Mouse (Mus musculus): ENCODE data around the gene Gipr.

Gene Gipr

GRCm38 (mm10) chr7:19148180-19148874 lies 17.6 kb downstream of the Gipr start:
- peak; percentile 87 for DNase-seq

- DNase-seq = no peak
Measured at GRCm38 (mm10) chr7:19147497-19148045, 18.4 kb downstream of the Gipr start.

- DNase-seq = peak; percentile 91
Measured at GRCm38 (mm10) chr7:19146793-19147192, 19.1 kb downstream of the Gipr start.

DNA sequence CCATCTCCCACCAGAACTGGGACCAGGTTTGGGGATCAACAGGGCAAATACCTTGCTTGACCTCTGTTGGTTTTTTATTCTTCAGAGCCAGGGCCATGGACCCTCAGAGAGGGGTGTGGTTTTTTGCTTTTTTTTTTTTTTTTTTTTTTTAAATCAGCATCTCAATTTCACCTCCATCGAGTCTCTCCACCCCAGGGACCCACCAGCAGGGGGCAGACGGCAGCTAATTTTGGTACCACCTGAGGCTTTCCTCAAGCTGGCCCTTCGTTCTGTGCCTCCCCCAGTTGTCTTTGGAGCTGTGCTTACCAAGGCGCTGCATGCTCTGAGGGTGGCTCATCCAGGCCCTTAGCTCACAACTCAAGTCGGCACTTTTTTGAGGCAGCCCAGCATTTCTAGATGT lies 28.5 kb downstream of the Gipr start:
- peak; percentile 90 for DNase-seq

DNA sequence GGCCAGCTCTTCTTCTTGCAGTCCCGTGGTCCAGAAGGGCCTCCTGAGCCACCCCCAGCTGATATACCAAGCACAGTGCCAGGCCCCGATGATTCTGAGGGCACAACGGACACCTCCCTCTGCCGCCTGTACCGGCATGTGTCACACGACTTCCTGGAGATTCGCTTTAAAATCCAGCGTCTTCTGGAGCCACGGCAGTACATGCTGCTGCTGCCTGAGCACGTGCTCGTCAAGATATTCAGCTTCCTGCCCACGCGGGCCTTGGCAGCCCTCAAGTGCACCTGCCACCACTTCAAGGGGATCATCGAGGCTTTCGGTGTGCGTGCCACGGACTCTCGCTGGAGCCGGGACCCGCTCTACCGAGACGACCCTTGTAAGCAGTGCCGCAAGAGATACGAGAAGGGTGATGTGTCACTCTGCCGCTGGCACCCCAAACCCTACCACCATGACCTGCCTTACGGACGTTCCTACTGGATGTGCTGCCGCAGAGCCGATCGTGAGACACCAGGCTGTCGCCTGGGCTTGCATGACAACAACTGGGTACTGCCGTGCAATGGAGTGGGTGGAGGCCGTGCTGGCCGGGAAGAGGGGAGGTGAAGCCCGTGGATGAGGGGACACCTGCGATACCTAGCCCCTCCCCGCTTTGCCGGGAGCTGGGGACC lies 29.1 kb downstream of the Gipr start:
- peak; percentile 94 for DNase-seq

GRCm38 (mm10) chr7:19136168-19136567 lies 29.8 kb downstream of the Gipr start:
- DNase-seq = peak; percentile 92

DNA sequence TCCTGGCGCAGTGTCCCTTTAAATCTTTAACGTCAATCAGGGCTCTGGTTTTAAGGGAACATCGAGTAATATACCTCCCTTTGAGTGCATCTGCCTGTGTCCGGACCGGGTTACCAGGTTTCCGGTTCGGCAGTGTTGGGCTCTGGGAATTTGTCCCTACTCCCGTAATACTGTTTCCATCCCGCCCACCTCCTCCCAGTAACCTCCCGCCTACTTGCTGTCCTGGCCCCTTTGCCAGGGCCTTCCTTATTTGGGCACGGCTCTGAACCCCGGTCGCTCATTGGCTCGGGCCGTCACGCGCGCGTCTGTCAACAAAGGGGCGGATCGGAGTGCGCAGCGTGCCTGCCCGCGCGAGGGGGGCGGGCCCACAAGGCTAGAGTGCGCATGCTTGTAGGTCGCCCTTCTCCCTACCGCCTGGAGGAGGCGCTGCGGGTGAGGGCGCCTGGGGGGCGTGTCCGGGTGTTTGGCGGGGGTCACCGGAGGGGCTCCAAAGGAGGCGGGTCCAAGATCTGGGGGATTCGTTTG lies 34.5 kb downstream of the Gipr start:
- DNase-seq = peak; percentile 100

DNA sequence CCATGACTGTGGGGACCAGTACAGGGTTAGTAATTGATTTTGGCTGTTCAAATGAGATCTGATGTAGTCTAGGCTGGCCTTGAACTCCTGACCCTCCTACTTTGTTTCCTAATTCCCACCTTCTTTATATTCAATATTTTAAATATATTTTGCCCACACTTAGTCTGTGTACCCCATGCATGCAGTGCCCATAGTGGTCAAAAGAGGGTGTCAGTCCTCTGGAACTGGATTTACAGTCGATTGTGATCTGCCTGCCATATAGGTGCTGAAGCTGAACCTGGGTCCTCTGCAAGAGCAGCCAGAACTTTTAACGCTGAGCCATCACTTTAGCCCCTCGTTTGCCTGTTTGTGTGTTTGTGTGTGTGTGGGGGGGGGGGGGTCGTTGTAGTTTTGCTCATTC lies 35.3 kb downstream of the Gipr start:
- DNase-seq = no peak

DNA sequence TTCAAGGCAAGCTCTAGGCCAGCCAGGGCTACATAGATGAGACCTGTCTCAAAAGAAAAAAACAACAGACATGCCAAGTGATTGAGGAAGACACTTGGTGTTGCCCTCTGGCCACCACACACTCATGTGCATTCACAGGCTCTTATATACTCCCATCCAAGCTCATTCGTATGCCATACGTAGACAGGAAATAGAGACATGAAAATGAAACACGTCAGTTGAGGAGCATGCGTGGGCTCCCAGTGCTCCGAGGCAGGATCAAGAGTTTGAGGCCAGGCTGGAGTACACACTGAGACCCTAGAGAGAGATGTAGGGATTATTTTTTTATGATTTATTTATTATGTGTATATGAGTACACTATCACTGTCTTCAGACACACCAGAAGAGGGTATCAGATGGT lies 36.5 kb downstream of the Gipr start:
- no peak for DNase-seq

GRCm38 (mm10) chr7:19127744-19128143 lies 38.2 kb downstream of the Gipr start:
- no peak for DNase-seq

DNA sequence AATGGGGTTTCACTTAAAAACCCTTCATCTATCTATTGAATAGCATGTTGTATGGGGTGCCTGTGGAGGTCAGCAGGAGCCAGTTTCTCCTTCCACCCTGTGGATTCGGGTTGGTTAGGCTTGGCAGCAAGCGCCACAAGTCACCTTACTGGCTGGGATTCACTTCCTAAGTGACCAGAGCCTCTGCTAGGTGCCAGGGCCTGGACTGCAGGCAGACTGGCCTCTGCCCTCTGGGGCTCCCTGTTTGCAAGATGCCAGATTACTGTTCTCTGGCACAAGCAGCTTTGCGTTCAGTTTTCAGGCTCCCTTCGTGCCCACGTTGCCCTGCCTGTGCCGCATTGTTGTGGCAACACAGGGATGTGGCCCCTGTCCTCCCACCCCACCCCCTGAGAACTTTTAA lies 41.2 kb downstream of the Gipr start:
- DNase-seq = no peak

GRCm38 (mm10) chr7:19121686-19122085 lies 44.2 kb downstream of the Gipr start:
- DNase-seq = no peak

- DNase-seq = peak; percentile 100
Measured at GRCm38 (mm10) chr7:19119631-19120429, 46.1 kb downstream of the Gipr start, which contains the start of gene Fbxo46. TSS of gene Fbxo46 (plus strand) at chr7:19119859.

DNA sequence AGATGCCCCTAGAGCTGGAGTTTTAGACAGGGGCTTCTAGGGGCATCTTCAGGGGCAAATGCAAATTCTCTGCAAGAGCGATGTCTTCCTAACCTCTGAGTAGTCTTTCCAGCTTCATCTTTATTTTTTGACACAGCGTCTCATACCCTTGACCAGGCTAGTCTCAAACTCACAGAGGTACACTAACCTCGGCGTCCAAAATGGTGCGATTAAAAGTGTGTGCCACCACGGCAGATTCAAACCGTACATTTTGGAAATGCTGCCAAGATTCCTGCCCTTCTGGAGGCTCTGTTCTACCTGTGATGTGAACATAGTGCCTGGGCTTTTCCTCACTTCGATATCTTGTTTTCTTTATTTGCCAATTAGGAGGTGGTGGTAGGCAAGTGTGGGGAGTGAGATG lies 46.8 kb downstream of the Gipr start:
- peak; percentile 93 for DNase-seq

GRCm38 (mm10) chr7:19118028-19118771 lies 47.7 kb downstream of the Gipr start, which contains the start of gene Gm4969:
TSS of gene Gm4969 (minus strand) at chr7:19118368.
- DNase-seq = peak; percentile 97

- DNase-seq = no peak
Measured at GRCm38 (mm10) chr7:19109565-19109964, 56.4 kb downstream of the Gipr start.

GRCm38 (mm10) chr7:19107436-19107835 lies 58.5 kb downstream of the Gipr start:
- no peak for DNase-seq

All from heart, adult 11 months (tissue).